Mouse (Mus musculus) lung, postnatal 0 days (tissue): ENCODE results near the gene Rps6ka1.

Experiments
- CTCF ChIP-seq: IDR thresholded peaks from 2 replicates; pipeline ENCODE4 v1.5.1; 2016; ENCODE audit warnings: antibody characterized with exemption, mild to moderate bottlenecking
- EP300 ChIP-seq: IDR thresholded peaks from 2 replicates; pipeline ENCODE4 v1.6.1; 2016; ENCODE audit warnings: antibody characterized with exemption, mild to moderate bottlenecking, control low read depth

- TF ChIP-seq CTCF: peak; percentile 66
- TF ChIP-seq EP300: no peak
Measured at GRCm38 (mm10) chr4:133887672-133888453, at the start of gene Rps6ka1.
